In genomic region chr11:18558665-18559064, GRCm38 (mm10) we compare ENCODE assay signal across 27 mouse cellular contexts.
DNase-seq lines count a peak whose midpoint lies in the region; ATAC-seq and TF ChIP-seq lines count a peak whose summit lies in the region.
"Had no signal": no experiment of that assay in that cellular context is flagged by ENCODE, and none has a peak within 500 bp of the region (broad histone marks: within the 10 kb centered on the region; RNA-seq: fewer than 3 reads in every experiment).

No protein-coding gene starts in this region.

- peak; percentile 87 for ATAC-seq in kidney, embryonic 15.5 days (replicated peaks; ENCODE audit: low FRiP score)
- ATAC-seq in kidney, postnatal 0 days (replicated peaks; ENCODE audit: low FRiP score, low read depth): no peak
- ATAC-seq: activated CD4-positive, CD25-positive, alpha-beta regulatory T cell, adult 4 months; CD4-positive, CD25-positive, alpha-beta regulatory T cell, adult 4 months; forebrain, embryonic 13.5 days; forebrain, embryonic 15.5 days; forebrain, postnatal 0 days; Patski had no signal

- no peak overlapping the region; the same call in 1 of the 2 replicates for H3K27ac ChIP-seq in kidney, embryonic 15.5 days
- H3K27ac ChIP-seq in kidney, postnatal 0 days: no peak overlapping the region
- H3K27ac ChIP-seq: embryonic facial prominence, embryonic 10.5 days; embryonic facial prominence, embryonic 12.5 days; forebrain, embryonic 13.5 days; forebrain, embryonic 15.5 days had no signal

- no peaks in the 10 kb centered on the region for H3K36me3 ChIP-seq in kidney, embryonic 15.5 days
- H3K36me3 ChIP-seq in kidney, postnatal 0 days (ENCODE audit: insufficient read depth, low read length): no peaks in the 10 kb centered on the region
- H3K36me3 ChIP-seq: embryonic facial prominence, embryonic 10.5 days; embryonic facial prominence, embryonic 12.5 days; forebrain, embryonic 15.5 days; G1E had no signal

- H3K4me1 ChIP-seq in kidney, embryonic 15.5 days: peaks cover 13% of the 10 kb centered on the region; the same call in 1 of the 2 replicates
- H3K4me1 ChIP-seq in kidney, postnatal 0 days (replicated peaks; ENCODE audit: insufficient read depth, low read length): no peaks in the 10 kb centered on the region
- H3K4me1 ChIP-seq: embryonic facial prominence, embryonic 12.5 days; forebrain, embryonic 13.5 days; forebrain, embryonic 15.5 days had no signal

- H3K4me2 ChIP-seq in kidney, embryonic 15.5 days: no peak overlapping the region
- H3K4me2 ChIP-seq in kidney, postnatal 0 days (ENCODE audit: low read length): no peak overlapping the region
- H3K4me2 ChIP-seq: embryonic facial prominence, embryonic 12.5 days; forebrain, embryonic 13.5 days; forebrain, embryonic 15.5 days had no signal

- DNase-seq in embryo, embryonic 10 days (ENCODE audit: low spot score): peak; percentile 19
- DNase-seq in embryo, embryonic 11 days: no peak
- DNase-seq in kidney, adult 9 months: no peak
- peak; percentile 63 for DNase-seq in kidney, postnatal 0 days (ENCODE audit: low spot score)
- DNase-seq in kidney, postnatal 25 days: no peak
- DNase-seq in mesoderm, embryonic 11.5 days (ENCODE audit: low read depth, low spot score): peak; percentile 41
- no peak for DNase-seq in left cerebral cortex, postnatal 4 days
- DNase-seq: adrenal gland, adult 8-10 months; adrenal gland, postnatal 14 days; adrenal gland, postnatal 36 days; B cell, adult 2 months; cerebellum, adult 11-12 months; cerebellum, adult 2 months; cerebellum, adult 9-10 months; cerebellum, postnatal 10 days; cerebellum, postnatal 25 days; forebrain, postnatal 0 days had no signal

- H3K4me3 ChIP-seq in kidney, embryonic 15.5 days (replicated peaks): no peak overlapping the region
- H3K4me3 ChIP-seq in kidney, postnatal 0 days (replicated peaks; ENCODE audit: low read depth, low read length): no peak overlapping the region
- H3K4me3 ChIP-seq: embryonic facial prominence, embryonic 10.5 days; embryonic facial prominence, embryonic 12.5 days; forebrain, embryonic 13.5 days; forebrain, embryonic 15.5 days had no signal

- intact Hi-C loops in left cerebral cortex, postnatal 4 days (cut with DNase I): no loop called here

- 2% methylated on average over 4 of the region's 4 CpGs for WGBS in kidney, embryonic 15.5 days
- WGBS in kidney, postnatal 0 days: 1% methylated on average over 4 of the region's 4 CpGs

- no peaks in the 10 kb centered on the region for H3K27me3 ChIP-seq in kidney, embryonic 15.5 days
- no peaks in the 10 kb centered on the region for H3K27me3 ChIP-seq in kidney, postnatal 0 days (ENCODE audit: insufficient read depth, low read length)
- H3K27me3 ChIP-seq: CH12.LX; embryonic facial prominence, embryonic 12.5 days; forebrain, embryonic 13.5 days; forebrain, embryonic 15.5 days; Patski had no signal

- no peak overlapping the region for H3K9ac ChIP-seq in kidney, embryonic 15.5 days
- no peak overlapping the region for H3K9ac ChIP-seq in kidney, postnatal 0 days (ENCODE audit: low read depth, low read length)
- H3K9ac ChIP-seq: embryonic facial prominence, embryonic 12.5 days; forebrain, embryonic 13.5 days; forebrain, embryonic 15.5 days; forebrain, postnatal 0 days had no signal

- H3K9me3 ChIP-seq in kidney, embryonic 15.5 days (replicated peaks): no peaks in the 10 kb centered on the region
- H3K9me3 ChIP-seq in kidney, postnatal 0 days (replicated peaks; ENCODE audit: low read length): no peaks in the 10 kb centered on the region
- H3K9me3 ChIP-seq: embryonic facial prominence, embryonic 10.5 days; embryonic facial prominence, embryonic 12.5 days; forebrain, embryonic 13.5 days; forebrain, embryonic 15.5 days; G1E had no signal

- no peak for TF ChIP-seq CTCF in kidney, postnatal 0 days (IDR thresholded peaks at IDR 0.05; ENCODE audit: low read depth)

Comparison
In these comparisons a context has a peak if more than half of its experiments do, and no peak if none do; other contexts are left out.
1. DNase-seq: peak in embryo, embryonic 10 days (single experiment), kidney, postnatal 0 days (single experiment) and mesoderm, embryonic 11.5 days (single experiment); none in embryo, embryonic 11 days (single experiment), kidney, adult 9 months (single experiment), kidney, postnatal 25 days (0 of 2) and left cerebral cortex, postnatal 4 days (single experiment).